Mouse (Mus musculus) cerebellum, postnatal 14 days (tissue): ENCODE measurements around the gene Nap1l2.

ENCODE experiments used
- DNase-seq, 2 experiments: peaks; one replicate each; pipeline ENCODE4 v3.0.0; 2021; ENCODE audit warnings: mixed read lengths in 2 of 2

The Nap1l2 gene

DNA sequence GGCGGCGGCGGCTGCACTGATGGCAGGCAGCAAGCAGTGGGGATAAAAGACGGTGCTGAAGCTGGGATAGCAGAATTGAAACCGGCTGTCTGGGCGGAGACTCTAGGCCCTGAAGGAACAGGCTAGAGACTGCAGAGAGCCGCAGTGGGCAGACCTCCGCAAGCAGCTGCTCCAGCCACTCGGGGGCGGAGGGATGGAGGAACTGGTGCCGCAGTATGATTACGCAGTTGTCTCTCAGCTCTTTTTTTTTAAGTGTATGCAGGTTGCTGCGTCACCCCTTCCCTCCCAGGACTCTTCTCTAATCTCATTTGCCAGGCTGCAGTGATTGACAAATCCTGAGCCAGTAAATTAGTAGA lies at the start of gene Nap1l2:
Nap1l2 (minus strand) TSS at position 210 of the 356 bp plus-strand sequence.
- peak; percentile 82 to 83 for DNase-seq

DNA sequence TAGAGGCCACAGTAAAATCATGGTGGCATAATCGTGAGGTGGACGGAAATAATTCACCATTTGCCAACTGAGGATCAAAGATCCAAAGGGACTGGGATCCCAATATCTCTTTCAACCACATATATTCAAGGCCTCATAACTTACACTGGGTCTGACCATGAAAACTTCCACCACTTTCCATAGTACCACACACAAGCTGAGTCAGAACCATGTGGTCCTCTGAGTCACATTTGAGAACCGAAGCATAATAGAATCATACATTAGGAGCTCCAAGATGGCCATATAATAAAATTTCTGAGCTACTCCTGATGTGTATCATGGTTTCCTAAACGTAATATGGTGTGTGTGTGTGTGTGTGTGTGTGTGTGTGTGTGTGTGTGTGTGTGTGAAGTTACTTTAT lies 28.8 kb upstream of the Nap1l2 start:
- no peak for DNase-seq

DNA sequence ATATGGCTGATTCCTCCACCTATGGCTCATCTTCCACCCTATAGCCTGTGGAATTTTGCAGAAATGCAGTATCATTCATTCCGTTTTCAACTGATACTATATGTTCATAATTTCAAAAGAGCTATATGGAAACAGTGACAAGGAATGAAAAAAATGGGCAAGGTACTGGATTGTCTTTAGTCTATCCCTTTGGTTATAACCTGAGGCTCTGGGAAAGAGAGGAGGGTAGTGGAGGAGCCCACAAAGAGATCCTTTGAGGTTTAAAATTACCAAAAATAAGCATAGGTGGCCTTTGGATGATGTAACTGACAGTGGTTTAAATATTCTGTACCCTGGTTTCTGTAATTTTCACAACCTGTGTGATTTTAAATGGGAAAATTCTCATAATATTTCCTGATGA lies 389 bp upstream of the Nap1l2 start:
- DNase-seq, result no peak

DNA sequence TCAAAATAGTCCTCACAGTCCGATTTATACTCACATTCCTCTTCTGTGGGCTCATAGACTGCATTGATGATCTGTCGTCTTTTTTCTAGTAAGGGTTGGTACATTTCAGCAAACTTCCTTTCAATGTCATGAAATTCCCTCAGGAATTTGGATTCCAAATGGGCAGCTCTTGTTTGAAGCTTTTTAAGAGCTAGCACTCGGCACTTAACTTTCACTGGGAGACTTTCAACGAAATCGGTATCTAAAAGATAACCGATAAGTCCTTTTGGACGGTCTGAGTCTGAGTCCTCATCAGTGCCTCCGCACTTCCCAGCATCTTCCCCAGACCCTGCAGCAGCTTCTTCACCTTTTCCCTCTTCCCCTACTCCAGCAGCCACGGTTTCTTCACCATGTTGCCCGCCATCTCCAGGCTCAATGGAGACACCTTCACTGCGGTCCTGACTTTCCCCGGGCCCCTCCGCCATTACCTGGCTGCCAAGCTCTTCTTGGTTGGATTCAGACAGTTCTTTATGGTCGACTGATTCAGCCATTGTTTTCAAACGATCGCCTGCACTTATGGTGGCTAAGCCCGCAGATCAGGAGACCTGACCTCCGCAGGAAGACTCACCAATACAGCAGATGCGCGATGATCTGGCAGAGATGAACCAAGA lies 534 bp downstream of the Nap1l2 start:
- peak in 1 of 2 experiments; percentile 40 for DNase-seq

DNA sequence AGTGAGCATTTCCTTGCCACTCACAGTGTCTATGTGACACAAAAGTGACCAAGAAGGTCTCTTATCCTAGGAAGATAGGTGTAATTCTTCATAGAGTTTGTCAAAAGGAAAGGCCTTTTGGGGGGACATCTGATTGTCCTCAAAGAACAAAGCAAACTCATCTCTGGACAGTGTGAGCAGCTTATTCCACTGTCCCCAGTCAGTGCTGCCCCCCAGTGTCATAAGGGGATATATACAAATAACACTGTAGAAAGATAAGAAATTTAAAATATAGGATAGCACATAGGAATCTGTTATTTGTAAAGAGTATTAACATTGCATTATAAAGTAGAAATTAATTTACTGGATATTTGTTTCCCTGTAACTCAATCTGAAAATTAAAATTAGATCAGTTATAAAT lies 2.9 kb downstream of the Nap1l2 start:
- DNase-seq, result peak; percentile 44 to 63

DNA sequence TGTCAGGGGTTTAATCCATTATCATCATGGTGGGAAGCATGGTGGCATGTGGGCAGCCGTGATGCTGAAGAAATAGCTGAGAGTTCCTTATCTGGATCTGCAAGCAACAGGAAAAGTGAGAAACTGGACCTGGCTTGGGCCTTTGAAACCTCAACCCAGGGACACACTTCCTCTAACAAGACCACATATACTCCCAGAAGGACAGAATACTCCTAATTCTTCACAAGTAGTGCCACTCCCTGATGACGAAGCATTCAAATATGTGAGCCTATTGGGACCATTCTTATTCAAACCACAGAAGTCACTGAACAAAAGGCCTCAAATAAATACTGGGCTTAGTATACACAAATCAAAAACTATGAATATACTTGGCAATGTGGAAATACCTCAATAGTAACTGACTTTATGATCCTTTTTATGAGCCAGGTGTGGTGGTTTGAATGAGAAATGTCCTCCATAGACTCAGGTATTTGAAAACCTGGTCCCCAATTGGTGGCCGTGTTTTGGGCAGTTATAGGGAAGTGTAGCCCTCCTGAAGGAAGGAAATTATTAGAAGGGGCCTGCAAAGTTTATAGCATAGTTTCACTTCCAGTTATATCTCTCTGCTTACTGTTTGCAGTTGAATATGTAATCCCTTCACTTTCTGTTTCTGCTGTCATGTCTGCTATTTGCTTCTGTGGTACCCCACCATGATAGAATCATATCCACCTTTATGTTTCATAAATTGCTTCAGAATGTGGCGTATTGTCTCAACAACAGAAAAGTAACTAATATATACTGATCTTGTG lies 6.5 kb downstream of the Nap1l2 start:
- DNase-seq, result no peak

DNA sequence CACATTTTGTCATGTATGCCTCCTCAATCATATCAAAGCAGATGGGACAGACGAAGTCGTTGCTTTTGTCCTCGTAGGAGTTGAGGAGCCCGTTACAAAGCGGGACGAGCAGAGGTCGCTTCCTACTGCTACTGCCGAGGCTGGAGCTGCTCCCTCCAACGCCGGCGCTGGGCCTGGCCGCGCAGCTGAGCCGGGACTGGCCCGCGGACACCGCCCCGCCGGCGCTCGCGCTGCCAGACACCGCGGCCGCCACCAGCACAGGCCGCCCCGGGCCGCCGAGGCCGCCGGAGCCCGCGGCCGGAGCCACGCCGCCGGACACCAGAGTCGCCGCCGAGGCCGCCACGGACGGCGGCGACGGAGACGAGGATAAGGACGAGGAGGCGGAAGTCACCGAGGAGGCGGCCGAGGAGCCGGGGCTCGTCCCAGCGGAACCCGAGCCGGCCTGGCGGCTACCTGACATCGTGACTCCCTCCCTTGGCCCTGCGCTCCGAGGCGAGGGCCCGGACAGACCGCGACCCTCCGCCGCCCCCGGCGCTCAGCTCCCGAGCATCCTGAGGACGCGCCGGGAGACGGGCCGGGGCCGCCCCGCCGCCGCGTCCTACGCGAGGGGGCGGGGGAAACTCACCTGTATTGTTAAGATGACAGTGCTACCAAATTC lies 21.4 kb downstream of the Nap1l2 start:
- DNase-seq, result peak in 1 of 2 experiments; percentile 26

DNA sequence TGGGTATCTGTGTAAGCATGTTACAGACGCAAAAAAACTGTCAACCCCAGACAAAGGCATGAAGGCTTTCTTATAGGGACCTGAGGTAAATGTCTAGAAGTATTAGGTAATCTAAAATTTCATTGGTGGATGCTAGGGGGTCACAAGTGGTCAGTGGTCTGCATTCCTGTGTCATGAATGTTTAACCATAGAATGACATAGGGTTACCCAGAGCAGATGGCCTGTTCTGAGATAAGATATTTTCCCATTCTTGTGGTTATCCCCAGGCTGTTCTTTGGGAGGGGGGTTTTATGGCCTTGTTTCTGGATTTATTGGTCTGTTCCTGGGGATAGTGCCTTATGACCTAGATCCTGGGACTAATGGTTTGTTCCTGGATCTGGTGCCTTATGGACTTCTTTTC lies 30.3 kb downstream of the Nap1l2 start:
- DNase-seq, result no peak

DNA sequence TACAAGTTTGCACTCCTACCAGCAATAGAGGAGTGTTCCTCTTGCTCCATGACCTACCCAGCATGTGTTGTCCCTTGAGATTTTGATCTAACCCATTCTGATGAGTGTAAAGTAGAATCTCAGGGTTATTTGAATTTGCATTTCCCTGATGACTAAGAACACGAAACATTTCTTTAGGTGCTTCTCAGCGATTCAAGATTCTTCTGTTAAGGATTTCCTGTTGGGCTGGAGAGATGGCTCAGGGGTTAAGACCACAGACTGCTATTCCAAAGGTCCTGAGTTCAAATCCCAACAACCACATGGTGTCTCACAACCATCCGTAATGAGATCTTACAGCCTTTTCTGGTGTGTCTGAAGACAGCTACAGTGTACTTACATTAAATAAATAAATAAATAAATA lies 47.9 kb downstream of the Nap1l2 start:
- DNase-seq, result no peak
